Mouse (Mus musculus) limb, embryonic 15.5 days (tissue): ENCODE measurements at regions not wholly inside any gene's neighbourhood (a gene's known extent, or its start where the extent isn't known, plus 50 kb on each side); places are given as distances from the start of the nearest gene placed in this dataset. TPM values are rescaled to one million over a fixed set of nuclear protein-coding genes. Genes with fewer than 3 reads are reported as not detected.

Experiments
- microRNA-seq: library from miRNA; unstranded; fragments of <30 nt; microRNA quantifications from one replicate; pipeline ENCODE4, GENCODE M21; 2016

Small RNA genes in the stretch of these regions (microRNA-seq; reads per million reads assigned to microRNA genes)
- gene Gm25754 = not detected
